Comparison of ENCODE assay signal across 8 mouse cellular contexts in genomic region chr11:121475699-121476415, GRCm38 (mm10). TPM values are rescaled to one million over a fixed set of nuclear protein-coding genes. Genes with fewer than 3 reads are reported as not detected.
DNase-seq lines count a peak whose midpoint lies in the region; ATAC-seq and TF ChIP-seq lines count a peak whose summit lies in the region.
"Had no signal": no experiment of that assay in that cellular context is flagged by ENCODE, and none has a peak within 500 bp of the region (broad histone marks: within the 10 kb centered on the region; RNA-seq: fewer than 3 reads in every experiment).

No protein-coding gene starts in this region.

- no peaks in the 10 kb centered on the region for H3K27me3 ChIP-seq in G1E (ENCODE audit: insufficient read depth, low read length)
- H3K27me3 ChIP-seq in embryonic facial prominence, embryonic 11.5 days (ENCODE audit: control insufficient read depth, insufficient read depth, low read length), result no peaks in the 10 kb centered on the region
- H3K27me3 ChIP-seq in small intestine, adult 2 months (ENCODE audit: control insufficient read depth, insufficient read depth, low read length), result no peaks in the 10 kb centered on the region

- no peak overlapping the region for H3K4me3 ChIP-seq in G1E (ENCODE audit: low read depth, low read length)
- no peak overlapping the region for H3K4me3 ChIP-seq in embryonic facial prominence, embryonic 11.5 days (ENCODE audit: low read depth, low read length)
- H3K4me3 ChIP-seq in small intestine, adult 2 months (ENCODE audit: low read depth, low read length), result no peak overlapping the region
- H3K4me3 ChIP-seq: myocyte had no signal

- TF ChIP-seq CTCF in G1E (IDR thresholded peaks at IDR 0.05; ENCODE audit: low read depth, low read length), result peak; percentile 87
- peak; percentile 91; the same call in 1 of the 2 replicates for TF ChIP-seq CTCF in small intestine, adult 2 months (IDR thresholded peaks at IDR 0.05; ENCODE audit: extremely low read depth, insufficient read length, insufficient replicate concordance, low read depth, low read length)

- H3K9ac ChIP-seq in embryonic facial prominence, embryonic 11.5 days (replicated peaks; ENCODE audit: low read length), result no peak overlapping the region

- TF ChIP-seq POLR2A in small intestine, adult 2 months (IDR thresholded peaks at IDR 0.05; ENCODE audit: low read depth, low read length), result no peak

- H3K9me3 ChIP-seq in G1E (replicated peaks), result no peaks in the 10 kb centered on the region
- H3K9me3 ChIP-seq in embryonic facial prominence, embryonic 11.5 days (replicated peaks; ENCODE audit: control insufficient read depth, low read length), result no peaks in the 10 kb centered on the region

- no peak overlapping the region for H3K4me2 ChIP-seq in embryonic facial prominence, embryonic 11.5 days (ENCODE audit: low read depth, low read length)

- H3K36me3 ChIP-seq in G1E (replicated peaks), result peaks cover 84% of the 10 kb centered on the region
- no peaks in the 10 kb centered on the region; the same call in 1 of the 2 replicates for H3K36me3 ChIP-seq in embryonic facial prominence, embryonic 11.5 days (replicated peaks; ENCODE audit: control insufficient read depth, insufficient read depth, low read depth, low read length)
- peaks cover 14% of the 10 kb centered on the region; the same call in 1 of the 2 replicates for H3K36me3 ChIP-seq in small intestine, adult 2 months (ENCODE audit: control insufficient read depth, insufficient read depth, low read length)

- 0 out of 2 replicates have a peak, but pooled peaks have one; percentile 15 for ATAC-seq in G1E (ENCODE audit: extremely low read depth, insufficient number of reproducible peaks, low FRiP score, poor library complexity, severe bottlenecking)
- no peak for ATAC-seq in embryonic facial prominence, embryonic 11.5 days (replicated peaks; ENCODE audit: insufficient number of reproducible peaks, low FRiP score, low TSS enrichment, low read depth)

- 39% methylated on average over 9 of the region's 9 CpGs for whole genome bisulfite sequencing in embryonic facial prominence, embryonic 11.5 days
- WGBS in small intestine, adult 2 months, result 23% methylated on average over 9 of the region's 9 CpGs

- peak; percentile 51 for DNase-seq in G1E (ENCODE audit: low spot score)
- peak; percentile 87 for DNase-seq in adrenal gland, postnatal 14 days
- peak; percentile 76 for DNase-seq in embryonic facial prominence, embryonic 11.5 days (ENCODE audit: low spot score)
- DNase-seq in heart, postnatal 4 days, result peak; percentile 84
- peak; percentile 87 for DNase-seq in layer of hippocampus, postnatal 10 days (ENCODE audit: low spot score in 2 of 2)
- peak; percentile 72 to 83 for DNase-seq in lung, postnatal 4 days

- H3K27ac ChIP-seq in embryonic facial prominence, embryonic 11.5 days (replicated peaks; ENCODE audit: low read depth, low read length), result no peak overlapping the region
- H3K27ac ChIP-seq in small intestine, adult 2 months (ENCODE audit: insufficient read depth, low read depth, low read length), result no peak overlapping the region

- peaks cover 6% of the 10 kb centered on the region for H3K4me1 ChIP-seq in G1E (ENCODE audit: insufficient read depth, low read depth, low read length)
- H3K4me1 ChIP-seq in embryonic facial prominence, embryonic 11.5 days (ENCODE audit: control insufficient read depth, insufficient read depth, low read length), result no peaks in the 10 kb centered on the region
- H3K4me1 ChIP-seq in small intestine, adult 2 months (ENCODE audit: control insufficient read depth, insufficient read depth, insufficient read length, low read length), result peaks cover 2% of the 10 kb centered on the region

RNA-seq across cellular contexts. Expression of gene Tbcd, which starts 24.1 kb away (rescaled TPM):
- total RNA-seq in G1E (2014; fragmentation: Nextera tagmentation) (35.7 and 40.0 TPM in 2 replicates), G1E (2017) (47.6 and 53.7 TPM in 2 replicates)
- 5.4 and 5.8 TPM in 2 replicates for polyA plus RNA-seq in G1E (2012)
- total RNA-seq in adrenal gland, postnatal 14 days (2021), result 31.6 and 37.9 TPM in 2 replicates
- polyA plus RNA-seq in embryonic facial prominence, embryonic 11.5 days (2014; fragmentation: Nextera tagmentation; extraction: Ambion mirVana), result 31.1 and 36.6 TPM in 2 replicates
- 10 to 100 TPM; 24.7 to 25.2 TPM for total RNA-seq in heart, postnatal 4 days (2021)
- 10 to 100 TPM; 60.4 to 65.8 TPM for total RNA-seq in layer of hippocampus, postnatal 10 days (2021)
- polyA plus RNA-seq in small intestine, adult 2 months (2012; rRNA removed), result 23.2 and 45.7 TPM in 2 replicates

RNA-seq across cellular contexts. Expression of gene Fn3k, which starts 41.1 kb away (rescaled TPM):
- total RNA-seq in G1E (2014; fragmentation: Nextera tagmentation) (1.0 and 65.8 TPM in 2 replicates), G1E (2017) (2.3 and 3.0 TPM in 2 replicates)
- 0.04 and 0.15 TPM in 2 replicates for polyA plus RNA-seq in G1E (2012)
- total RNA-seq in adrenal gland, postnatal 14 days (2021), result 7.6 and 13.7 TPM in 2 replicates
- 0.33 and 0.70 TPM in 2 replicates for polyA plus RNA-seq in embryonic facial prominence, embryonic 11.5 days (2014; fragmentation: Nextera tagmentation; extraction: Ambion mirVana)
- total RNA-seq in heart, postnatal 4 days (2021), result 10 to 100 TPM; 13.7 to 14.6 TPM
- 10 to 100 TPM; 12.2 to 16.4 TPM for total RNA-seq in layer of hippocampus, postnatal 10 days (2021)
- 0.95 and 1.0 TPM in 2 replicates for polyA plus RNA-seq in small intestine, adult 2 months (2012; rRNA removed)

RNA-seq across cellular contexts. Expression of gene Zfp750, which starts 43.3 kb away (rescaled TPM):
- total RNA-seq in G1E (2014; fragmentation: Nextera tagmentation), result 0.63 TPM in 1 of 2 replicates, not detected in the other
- 0.05 and 0.06 TPM in 2 replicates for total RNA-seq in G1E (2017)
- polyA plus RNA-seq in G1E (2012), result 0.03 and 0.04 TPM in 2 replicates
- 1.0 and 1.8 TPM in 2 replicates for total RNA-seq in adrenal gland, postnatal 14 days (2021)
- 0.86 and 2.2 TPM in 2 replicates for polyA plus RNA-seq in embryonic facial prominence, embryonic 11.5 days (2014; fragmentation: Nextera tagmentation; extraction: Ambion mirVana)
- total RNA-seq in heart, postnatal 4 days (2021), result under 1 TPM in 1 of 2 experiments, not detected in 1; 0.07 TPM
- not detected for total RNA-seq in layer of hippocampus, postnatal 10 days (2021)
- 0.67 TPM in 1 of 2 replicates, not detected in the other for polyA plus RNA-seq in small intestine, adult 2 months (2012; rRNA removed)

RNA-seq across cellular contexts. Expression of gene Fn3krp, which starts 54.7 kb away (rescaled TPM):
- total RNA-seq in G1E (2014; fragmentation: Nextera tagmentation) (15.4 and 21.1 TPM in 2 replicates), G1E (2017) (11.6 and 12.1 TPM in 2 replicates)
- polyA plus RNA-seq in G1E (2012), result 2.5 and 3.1 TPM in 2 replicates
- 16.7 and 17.7 TPM in 2 replicates for total RNA-seq in adrenal gland, postnatal 14 days (2021)
- 8.4 and 8.7 TPM in 2 replicates for polyA plus RNA-seq in embryonic facial prominence, embryonic 11.5 days (2014; fragmentation: Nextera tagmentation; extraction: Ambion mirVana)
- total RNA-seq in heart, postnatal 4 days (2021), result 1 to 10 TPM; 5.2 to 6.5 TPM
- 10 to 100 TPM; 29.9 to 32.0 TPM for total RNA-seq in layer of hippocampus, postnatal 10 days (2021)
- 1.3 and 1.9 TPM in 2 replicates for polyA plus RNA-seq in small intestine, adult 2 months (2012; rRNA removed)
